Mouse (Mus musculus) liver, embryonic 14.5 days (tissue): ENCODE data around the gene Rufy3.

ENCODE experiments used
- CTCF ChIP-seq: IDR thresholded peaks from 2 replicates; pipeline ENCODE4 v1.5.1; 2016; ENCODE audit warnings: antibody characterized with exemption, low read depth, control low read depth
- EP300 ChIP-seq: IDR thresholded peaks from 2 replicates; pipeline ENCODE4 v1.6.1; 2016; ENCODE audit warnings: antibody characterized with exemption, low read depth

DNA sequence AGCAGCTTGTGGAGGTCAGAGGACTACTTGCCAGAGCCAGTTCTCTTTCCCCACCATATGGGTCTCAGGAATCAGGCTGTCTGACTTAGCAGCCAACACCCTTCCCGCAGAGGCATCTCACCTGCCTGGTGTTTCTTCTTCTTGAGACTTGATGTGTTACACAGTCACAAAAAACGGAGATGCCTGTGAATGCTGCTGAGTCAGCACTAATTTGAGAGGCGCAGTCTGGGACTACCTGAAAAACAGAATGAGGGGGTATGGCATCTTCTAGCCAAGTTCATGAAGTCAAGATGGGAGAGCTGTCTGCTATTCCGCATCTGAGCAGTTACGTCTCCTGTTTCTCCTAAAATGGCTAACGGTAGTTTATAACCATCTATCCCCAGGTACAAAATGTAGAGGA is 115.7 kb downstream of the Rufy3 start:
- TF ChIP-seq EP300 (no peak), CTCF (no peak)
